Mouse (Mus musculus) limb, embryonic 15.5 days (tissue): ENCODE results near the gene Igf1r. TPM values are rescaled to one million over a fixed set of nuclear protein-coding genes. Genes with fewer than 3 reads are reported as not detected.

Source experiments
- ATAC-seq: fragments of 200-750 bp; cut with Nextera tagmentation; 2 replicates; pipeline ENCODE4 v1.8.0; 2017; ENCODE audit warnings: low read depth, moderate TSS enrichment; ENCODE audit not compliant: insufficient number of reproducible peaks, low FRiP score, low TSS enrichment
- H3K27ac ChIP-seq: fragments of 300-500 bp; sonication (generic); 2 replicates; pipeline ENCODE4 v1.5.1; 2015; ENCODE audit warnings: moderate library complexity, mild to moderate bottlenecking, inconsistent platforms
- H3K27me3 ChIP-seq: fragments of 300-500 bp; sonication (generic); 2 replicates; pipeline ENCODE4 v1.6.1; 2015; ENCODE audit warnings: inconsistent platforms
- H3K36me3 ChIP-seq: fragments of 300-500 bp; sonication (generic); 2 replicates; pipeline ENCODE4 v1.6.1; 2015; ENCODE audit warnings: inconsistent platforms
- H3K4me1 ChIP-seq: fragments of 300-500 bp; sonication (generic); 2 replicates; pipeline ENCODE4 v1.6.1; 2015; ENCODE audit warnings: inconsistent platforms
- H3K4me2 ChIP-seq: fragments of 300-500 bp; sonication (generic); 2 replicates; pipeline ENCODE4 v1.6.1; 2015; ENCODE audit warnings: mild to moderate bottlenecking, inconsistent platforms
- H3K4me3 ChIP-seq: fragments of 300-500 bp; sonication (generic); 2 replicates; pipeline ENCODE4 v1.5.1; 2015; ENCODE audit warnings: mild to moderate bottlenecking, inconsistent platforms
- H3K9ac ChIP-seq: fragments of 300-500 bp; sonication (generic); 2 replicates; pipeline ENCODE4 v1.6.1; 2015; ENCODE audit warnings: inconsistent platforms
- H3K9me3 ChIP-seq: fragments of 300-500 bp; sonication (generic); 2 replicates; pipeline ENCODE4 v1.6.1; 2016; ENCODE audit warnings: inconsistent platforms
- WGBS: fragments of 180-500 bp; shearing (Covaris S2); methylation state at CpG from one replicate; pipeline ENCODE4 v1.1.7; 2015; 5-methylcytosine and 5-hydroxymethylcytosine counted together
- polyA plus RNA-seq: library from polyadenylated mRNA; unstranded; fragments of >200 nt; fragmentation: Nextera tagmentation; extraction: Ambion mirVana; gene quantifications from 2 replicates; pipeline ENCODE4 v1.2.1, GENCODE M21; 2015

Igf1r gene
- polyA plus RNA-seq, 1 experiment from 2014 or later: 26.3 TPM

DNA sequence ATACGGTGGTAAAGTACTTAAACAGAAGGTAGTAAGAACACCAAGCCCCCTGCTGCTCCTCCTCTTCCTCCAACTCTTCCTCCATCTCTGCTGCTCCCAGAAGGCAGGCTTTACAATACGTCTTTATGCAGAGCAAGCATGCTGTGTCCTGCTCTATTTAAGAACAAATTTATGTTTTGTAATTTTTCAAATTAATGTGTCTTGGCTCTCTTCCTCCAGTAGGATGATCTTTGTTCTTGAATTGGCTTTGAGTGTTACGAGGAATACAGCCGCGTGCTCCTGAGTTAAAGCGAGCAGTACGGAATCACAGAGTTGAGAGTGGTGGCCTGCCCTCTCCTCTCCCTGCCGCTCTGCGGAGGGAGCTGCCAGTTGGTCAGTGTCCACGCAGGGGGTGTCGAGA, 34.2 kb downstream of the Igf1r start:
- no peak overlapping the region for H3K4me3 ChIP-seq
- 63% methylated on average over 11 of the region's 11 CpGs for WGBS
- no peaks in the 10 kb centered on the region for H3K9me3 ChIP-seq
- H3K4me2 ChIP-seq: no peak overlapping the region
- H3K27me3 ChIP-seq: no peaks in the 10 kb centered on the region
- peaks cover 44% of the 10 kb centered on the region for H3K4me1 ChIP-seq
- no peak overlapping the region for H3K9ac ChIP-seq
- no peak for ATAC-seq
- no peaks in the 10 kb centered on the region for H3K36me3 ChIP-seq
- H3K27ac ChIP-seq: 0 out of 2 replicates have a peak overlapping the region, but pooled peaks have one; percentile 2

DNA sequence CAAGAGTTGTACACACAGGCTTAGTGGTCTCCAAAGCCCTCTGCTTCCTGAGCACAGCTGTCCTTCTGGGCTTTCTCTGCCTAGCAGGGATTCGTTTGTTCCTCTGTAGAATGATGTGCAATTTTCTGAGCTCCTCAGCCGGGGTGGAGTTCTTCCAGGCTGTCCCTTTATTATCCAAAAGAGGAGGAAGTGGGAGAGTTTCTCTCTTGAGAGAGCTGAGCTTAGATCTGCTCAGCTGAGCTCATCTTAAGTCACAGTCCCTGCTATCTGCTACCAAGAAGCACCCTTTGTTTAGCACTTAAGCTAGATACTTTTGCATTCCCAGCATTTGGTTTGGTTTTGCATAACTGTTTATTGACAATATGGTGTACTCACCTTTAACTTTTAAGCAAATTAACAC, 36.7 kb downstream of the Igf1r start:
- no peak for ATAC-seq

DNA sequence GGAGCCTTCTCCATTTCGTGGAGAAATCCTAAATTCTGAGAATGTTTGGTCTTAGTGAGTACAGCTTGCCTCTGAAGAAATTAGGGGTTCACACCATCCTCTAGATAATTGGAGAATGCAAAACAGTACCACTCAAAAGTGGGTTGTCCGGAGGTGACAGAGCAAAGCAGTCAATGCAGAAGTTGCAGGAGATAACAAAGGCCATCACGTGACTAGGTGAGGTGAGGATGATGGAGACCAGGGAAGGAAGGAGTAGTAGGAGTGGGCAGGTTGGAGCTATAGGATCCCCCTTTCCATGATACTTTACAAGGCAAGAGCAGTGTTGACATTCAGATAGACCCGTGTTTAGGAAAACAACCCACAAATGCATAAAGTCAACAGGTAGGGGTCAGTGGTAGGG, 41.0 kb downstream of the Igf1r start:
- no peaks in the 10 kb centered on the region for H3K27me3 ChIP-seq
- no peaks in the 10 kb centered on the region for H3K9me3 ChIP-seq
- no peak overlapping the region for H3K4me2 ChIP-seq
- no peaks in the 10 kb centered on the region for H3K36me3 ChIP-seq
- no peak overlapping the region for H3K27ac ChIP-seq
- no peak overlapping the region for H3K4me3 ChIP-seq
- WGBS: 87% methylated on average over 4 of the region's 4 CpGs
- no peak overlapping the region for H3K9ac ChIP-seq
- no peak for ATAC-seq
- H3K4me1 ChIP-seq: peaks cover 34% of the 10 kb centered on the region

More for the DNA sequence above, 36.7 kb downstream of the Igf1r start:
- no peaks in the 10 kb centered on the region for H3K9me3 ChIP-seq
- no peaks in the 10 kb centered on the region for H3K36me3 ChIP-seq
- H3K4me1 ChIP-seq: peaks cover 36% of the 10 kb centered on the region
- H3K9ac ChIP-seq: no peak overlapping the region
- no peak overlapping the region for H3K27ac ChIP-seq
- H3K4me2 ChIP-seq: no peak overlapping the region
- 46% methylated on average over 2 of the region's 2 CpGs for WGBS
- no peaks in the 10 kb centered on the region for H3K27me3 ChIP-seq
- H3K4me3 ChIP-seq: no peak overlapping the region

DNA sequence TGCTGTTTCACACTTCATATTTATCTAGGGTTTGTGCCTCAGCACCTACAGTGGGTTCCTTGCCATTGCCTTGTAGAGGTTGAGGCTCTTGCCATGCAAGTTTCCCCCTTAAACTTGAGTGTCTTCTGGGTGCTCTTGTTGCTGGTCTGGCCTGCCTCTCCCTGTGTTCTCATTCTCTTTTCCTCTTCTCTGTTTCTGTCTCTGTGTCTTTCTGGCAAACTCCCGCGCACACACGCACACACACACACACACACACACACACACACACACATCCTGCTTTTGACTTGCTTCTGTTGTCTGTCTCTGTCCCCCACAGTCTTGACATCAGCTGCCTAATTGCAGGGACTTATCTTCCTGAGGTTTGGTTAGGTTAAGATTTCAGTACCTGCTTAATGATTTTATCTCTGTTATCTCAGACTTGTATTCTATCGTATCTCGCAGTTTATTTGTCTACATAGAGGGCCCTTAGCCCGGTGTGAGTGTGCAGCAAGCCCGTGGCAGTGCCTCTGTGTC, 41.8 kb downstream of the Igf1r start:
- no peaks in the 10 kb centered on the region for H3K9me3 ChIP-seq
- H3K27me3 ChIP-seq: no peaks in the 10 kb centered on the region
- no peak for ATAC-seq
- H3K4me3 ChIP-seq: no peak overlapping the region
- peaks cover 38% of the 10 kb centered on the region for H3K4me1 ChIP-seq
- H3K36me3 ChIP-seq: no peaks in the 10 kb centered on the region
- WGBS: 76% methylated on average over 7 of the region's 7 CpGs
- H3K27ac ChIP-seq: no peak overlapping the region
- no peak overlapping the region for H3K4me2 ChIP-seq
- no peak overlapping the region for H3K9ac ChIP-seq

DNA sequence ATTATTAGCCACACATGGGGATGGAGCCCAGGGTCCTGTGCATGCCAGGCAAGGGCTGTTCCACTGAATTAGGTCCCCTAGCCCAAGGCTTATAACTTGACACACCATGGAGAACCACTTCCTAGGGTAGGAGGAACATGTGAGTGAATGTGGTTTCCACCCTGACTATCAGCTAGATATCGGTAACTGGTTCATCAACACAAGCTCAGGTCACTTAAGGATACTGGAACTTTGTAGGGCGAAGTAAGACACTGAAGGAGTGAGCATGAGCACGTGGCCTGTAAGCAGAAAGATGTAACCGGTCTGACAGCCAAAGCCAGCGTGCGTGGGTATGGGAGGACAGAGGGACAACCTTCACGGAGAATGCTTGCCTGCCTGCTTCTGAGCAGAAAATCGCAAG, 42.6 kb downstream of the Igf1r start:
- Histone ChIP-seq H3K36me3 (no peaks in the 10 kb centered on the region), H3K4me1 (peaks cover 40% of the 10 kb centered on the region), H3K4me3 (no peak overlapping the region), H3K4me2 (no peak overlapping the region), H3K9me3 (no peaks in the 10 kb centered on the region), H3K27ac (no peak overlapping the region), H3K27me3 (no peaks in the 10 kb centered on the region), H3K9ac (no peak overlapping the region)
- no peak for ATAC-seq
- 53% methylated on average over 8 of the region's 8 CpGs for WGBS

DNA sequence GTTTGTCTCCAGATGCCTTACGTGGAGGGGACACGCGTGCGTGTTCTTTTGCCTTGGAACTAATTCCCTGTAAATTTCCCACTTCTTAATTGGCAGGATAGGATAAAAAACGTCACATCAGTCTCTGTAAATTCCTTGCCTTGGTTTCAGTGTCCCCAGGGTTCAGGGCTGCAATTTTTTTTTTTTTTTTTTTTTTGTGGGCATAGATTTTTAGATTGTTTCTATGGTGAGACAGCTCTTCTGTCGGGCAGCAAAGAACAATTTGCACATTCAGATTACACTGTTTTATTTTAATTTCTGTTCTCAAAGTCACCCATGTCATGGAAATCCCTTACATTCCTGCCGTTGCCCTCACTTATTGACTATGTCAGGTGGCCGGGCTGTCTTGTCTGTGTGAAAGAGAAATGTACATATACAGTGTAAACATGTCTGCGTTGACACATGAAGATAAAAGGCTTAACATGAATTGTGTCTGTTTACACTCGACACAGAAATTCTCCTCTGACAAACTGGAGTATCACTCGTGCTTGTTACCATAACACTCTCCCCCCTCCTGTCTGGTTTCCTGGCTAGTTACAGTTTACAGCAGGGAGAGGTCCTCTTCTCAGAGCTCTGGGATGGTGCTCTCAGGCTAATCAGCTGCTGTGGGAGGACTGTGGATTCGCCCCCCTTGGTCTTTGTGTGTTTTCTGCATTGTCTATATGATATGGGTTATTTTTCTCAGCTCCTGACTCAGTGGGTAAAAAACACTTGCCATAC, 43.8 kb downstream of the Igf1r start:
- Histone ChIP-seq H3K27me3 (no peaks in the 10 kb centered on the region), H3K4me2 (no peak overlapping the region), H3K9me3 (no peaks in the 10 kb centered on the region), H3K4me1 (peaks cover 39% of the 10 kb centered on the region), H3K36me3 (no peaks in the 10 kb centered on the region; the same call in 1 of the 2 replicates), H3K9ac (no peak overlapping the region), H3K27ac (peak overlapping the region; percentile 28; the same call in 1 of the 2 replicates), H3K4me3 (no peak overlapping the region)
- ATAC-seq: no peak
- 39% methylated on average over 12 of the region's 12 CpGs for WGBS

DNA sequence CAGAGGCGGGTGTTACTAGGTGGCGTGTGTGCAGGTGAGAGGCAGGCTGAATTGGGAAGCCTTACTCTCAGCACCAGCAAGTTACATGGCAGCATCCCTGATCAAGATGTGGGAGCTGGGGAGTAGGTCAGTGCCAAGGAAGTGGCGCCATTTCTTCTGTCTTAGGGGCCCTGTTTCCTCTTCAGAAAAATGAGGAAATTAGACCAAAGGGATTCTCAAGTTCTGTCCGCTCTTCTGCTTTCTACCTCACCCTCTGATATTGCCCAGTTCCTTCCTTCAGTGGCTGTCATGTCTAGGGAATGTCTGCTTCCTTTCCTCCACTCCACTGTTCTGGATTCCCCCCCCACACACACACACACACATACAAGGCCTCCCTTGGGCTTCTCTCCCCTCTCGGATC, 48.6 kb downstream of the Igf1r start:
- H3K4me3 ChIP-seq: no peak overlapping the region
- ATAC-seq: no peak
- H3K36me3 ChIP-seq: peaks cover 19% of the 10 kb centered on the region; the same call in 1 of the 2 replicates
- no peaks in the 10 kb centered on the region for H3K27me3 ChIP-seq
- no peak overlapping the region for H3K9ac ChIP-seq
- no peak overlapping the region for H3K4me2 ChIP-seq
- H3K9me3 ChIP-seq: no peaks in the 10 kb centered on the region
- 87% methylated on average over 5 of the region's 5 CpGs for WGBS
- no peak overlapping the region for H3K27ac ChIP-seq
- H3K4me1 ChIP-seq: peaks cover 19% of the 10 kb centered on the region

DNA sequence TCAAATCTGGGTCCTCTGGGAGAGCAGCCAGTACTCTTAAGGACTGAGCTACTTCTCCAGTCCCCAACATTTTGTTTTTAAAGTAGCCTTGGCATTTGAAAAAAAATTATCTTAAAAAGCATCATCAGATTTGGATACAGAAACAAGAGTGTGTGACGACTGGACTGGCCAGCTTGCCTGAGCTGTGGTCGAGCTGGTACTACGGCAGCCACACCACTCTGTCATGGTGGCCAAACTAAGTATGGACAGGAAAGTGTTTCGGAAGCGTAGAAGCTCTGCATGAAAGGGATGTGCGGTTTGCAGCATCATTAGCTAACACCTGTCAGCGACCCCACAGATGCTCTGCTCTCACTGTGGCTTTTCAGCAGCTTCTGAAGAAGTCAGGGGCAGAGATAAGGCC, 53.4 kb downstream of the Igf1r start:
- H3K4me1 ChIP-seq: 0 out of 2 replicates have a peak, but pooled peaks cover 6% of the 10 kb centered on the region
- no peak overlapping the region for H3K4me3 ChIP-seq
- H3K36me3 ChIP-seq: peaks cover 40% of the 10 kb centered on the region
- WGBS: 91% methylated on average over 7 of the region's 7 CpGs
- H3K9ac ChIP-seq: no peak overlapping the region
- no peak overlapping the region for H3K4me2 ChIP-seq
- no peak for ATAC-seq
- H3K27ac ChIP-seq: no peak overlapping the region
- no peaks in the 10 kb centered on the region for H3K27me3 ChIP-seq
- no peaks in the 10 kb centered on the region for H3K9me3 ChIP-seq

DNA sequence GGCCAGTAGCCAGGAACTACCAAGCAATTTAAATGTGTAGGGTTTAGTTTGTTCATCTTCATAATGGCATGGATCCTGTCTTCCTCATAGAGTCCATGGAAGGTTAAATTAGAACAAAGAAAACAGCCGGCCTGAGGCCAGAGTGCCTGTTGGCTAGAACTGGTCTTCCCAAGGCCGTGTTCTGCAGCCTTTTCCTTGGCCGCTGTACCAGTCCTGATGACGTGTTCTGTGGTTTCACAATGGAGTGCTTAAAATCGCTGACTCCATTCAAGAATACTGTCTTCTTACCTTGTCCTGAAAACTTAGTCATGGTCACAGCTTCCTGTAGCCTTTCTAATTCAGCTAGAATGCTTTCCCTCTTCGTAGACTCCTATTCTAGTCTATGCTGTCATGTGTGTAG, 53.9 kb downstream of the Igf1r start:
- H3K36me3 ChIP-seq: peaks cover 40% of the 10 kb centered on the region
- WGBS: 83% methylated on average over 6 of the region's 6 CpGs
- no peak for ATAC-seq

DNA sequence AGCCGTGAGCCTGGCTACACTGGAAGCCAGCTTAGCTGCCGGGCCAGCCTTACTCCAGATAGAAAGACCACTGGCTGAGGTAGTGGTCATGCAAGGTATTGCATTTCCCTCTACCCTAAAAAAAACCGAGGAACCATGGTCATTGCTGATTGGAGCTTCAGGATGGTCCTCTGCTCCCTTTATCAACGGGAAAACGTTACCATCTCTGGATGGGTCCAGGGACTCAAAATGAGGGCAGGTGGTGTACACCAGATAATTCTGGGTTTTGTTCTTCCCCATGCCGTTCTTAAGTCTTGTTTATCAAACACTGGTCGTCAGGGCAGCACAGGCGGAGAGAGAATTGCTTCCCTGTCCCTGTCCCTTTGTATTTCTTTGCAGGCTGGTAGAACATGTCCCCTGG, 57.0 kb downstream of the Igf1r start:
- H3K36me3 ChIP-seq: peaks cover 26% of the 10 kb centered on the region
- WGBS: 70% methylated on average over 8 of the region's 8 CpGs
- ATAC-seq: no peak
- H3K9me3 ChIP-seq: no peaks in the 10 kb centered on the region
- no peak overlapping the region for H3K4me3 ChIP-seq
- no peak overlapping the region for H3K27ac ChIP-seq
- no peaks in the 10 kb centered on the region for H3K27me3 ChIP-seq
- H3K4me2 ChIP-seq: no peak overlapping the region
- H3K4me1 ChIP-seq: 0 out of 2 replicates have a peak, but pooled peaks cover 15% of the 10 kb centered on the region
- no peak overlapping the region for H3K9ac ChIP-seq

More for the DNA sequence above, 53.9 kb downstream of the Igf1r start:
- 0 out of 2 replicates have a peak, but pooled peaks cover 6% of the 10 kb centered on the region for H3K4me1 ChIP-seq
- H3K9ac ChIP-seq: no peak overlapping the region
- H3K4me3 ChIP-seq: no peak overlapping the region
- no peak overlapping the region for H3K27ac ChIP-seq
- no peak overlapping the region for H3K4me2 ChIP-seq
- no peaks in the 10 kb centered on the region for H3K27me3 ChIP-seq
- H3K9me3 ChIP-seq: no peaks in the 10 kb centered on the region

DNA sequence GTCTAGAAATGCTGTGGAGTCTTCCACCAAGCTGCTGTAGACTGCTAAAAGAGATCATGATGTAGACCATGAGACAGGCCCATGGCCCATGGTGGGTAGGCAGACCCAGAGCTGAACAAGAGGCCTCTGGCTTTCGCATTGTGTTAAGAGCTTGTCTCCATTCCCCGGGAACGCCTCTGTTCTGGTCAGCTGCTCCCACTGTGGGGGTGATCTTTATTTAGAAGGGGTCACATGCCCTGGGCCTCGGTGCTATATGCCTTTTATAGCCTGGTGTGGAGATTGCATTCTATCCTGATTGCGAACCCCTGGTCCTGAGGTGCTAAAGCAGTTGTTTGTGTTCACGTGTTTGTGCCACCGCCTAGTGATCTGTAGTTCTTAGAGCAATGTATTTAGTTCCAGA, 57.5 kb downstream of the Igf1r start:
- H3K4me3 ChIP-seq: no peak overlapping the region
- no peak overlapping the region for H3K9ac ChIP-seq
- no peaks in the 10 kb centered on the region for H3K27me3 ChIP-seq
- H3K36me3 ChIP-seq: peaks cover 21% of the 10 kb centered on the region
- H3K9me3 ChIP-seq: no peaks in the 10 kb centered on the region
- 0 out of 2 replicates have a peak, but pooled peaks have one; percentile 16 for ATAC-seq
- 0 out of 2 replicates have a peak, but pooled peaks cover 15% of the 10 kb centered on the region for H3K4me1 ChIP-seq
- no peak overlapping the region for H3K4me2 ChIP-seq
- H3K27ac ChIP-seq: no peak overlapping the region
- 67% methylated on average over 7 of the region's 7 CpGs for WGBS

DNA sequence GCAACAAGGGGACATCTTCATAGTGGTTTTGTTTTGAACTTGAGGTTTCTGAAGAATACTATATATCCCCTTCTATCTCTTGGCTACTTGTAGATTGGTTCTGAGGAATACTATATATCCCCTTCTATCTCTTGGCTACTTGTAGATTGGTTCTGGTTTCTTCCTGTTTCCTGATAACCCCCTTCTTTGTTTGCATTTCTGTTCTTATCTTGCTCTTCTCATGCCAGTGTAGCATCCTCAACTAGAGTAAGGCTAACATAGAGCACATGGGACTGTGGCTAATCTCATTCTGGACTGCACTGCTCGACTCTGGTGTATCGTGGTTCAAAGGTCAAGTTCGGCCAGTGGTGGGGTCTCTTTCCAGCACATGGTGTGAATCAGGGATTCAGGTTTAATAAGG, 58.2 kb downstream of the Igf1r start:
- 71% methylated on average over 3 of the region's 3 CpGs for WGBS

More for the DNA sequence above, 58.2 kb downstream of the Igf1r start:
- 0 out of 2 replicates have a peak, but pooled peaks cover 15% of the 10 kb centered on the region for H3K4me1 ChIP-seq
- no peak overlapping the region for H3K4me2 ChIP-seq
- peaks cover 26% of the 10 kb centered on the region for H3K36me3 ChIP-seq
- H3K4me3 ChIP-seq: no peak overlapping the region
- no peak overlapping the region for H3K9ac ChIP-seq
- H3K27ac ChIP-seq: no peak overlapping the region
- H3K27me3 ChIP-seq: no peaks in the 10 kb centered on the region
- no peak for ATAC-seq
- no peaks in the 10 kb centered on the region for H3K9me3 ChIP-seq
